Mouse (Mus musculus) bone marrow macrophage, adult 2 months (primary cell): ENCODE measurements at regions not wholly inside any gene's neighbourhood (a gene's known extent, or its start where the extent isn't known, plus 50 kb on each side); places are given as distances from the start of the nearest gene placed in this dataset.

Source experiments
- H3K27ac ChIP-seq: 2 replicates; pipeline ENCODE4 v1.5.1; 2012; ENCODE audit warnings: low read depth, low read length; ENCODE audit not compliant: insufficient read depth
- H3K4me1 ChIP-seq: 2 replicates; pipeline ENCODE4 v1.6.1; 2012; ENCODE audit warnings: low read length; ENCODE audit not compliant: control insufficient read depth, insufficient read depth
- H3K4me3 ChIP-seq: 2 replicates; pipeline ENCODE4 v1.5.1; 2012; ENCODE audit warnings: mild to moderate bottlenecking, low read length, moderate library complexity; ENCODE audit not compliant: insufficient read depth
- CTCF ChIP-seq: IDR thresholded peaks from 2 replicates; pipeline ENCODE4 v1.5.1; 2012; ENCODE audit warnings: low read depth, mild to moderate bottlenecking, low read length, moderate library complexity
- POLR2A ChIP-seq: IDR thresholded peaks from 2 replicates; pipeline ENCODE4 v1.6.1; 2012; ENCODE audit warnings: mild to moderate bottlenecking, low read depth, low read length, borderline replicate concordance

GRCm38 (mm10) chr7:117320552-117320951, 60.2 kb upstream of the Xylt1 start:
- no peak overlapping the region for H3K4me3 ChIP-seq
- TF ChIP-seq CTCF, result no peak
- no peak for TF ChIP-seq POLR2A
- H3K4me1 ChIP-seq, result no peaks in the 10 kb centered on the region
- no peak overlapping the region for H3K27ac ChIP-seq
